Mouse (Mus musculus) heart, postnatal 10 days (tissue): Measurements from ENCODE around the gene Myo18b. TPM values are rescaled to one million over a fixed set of nuclear protein-coding genes. Genes with fewer than 3 reads are reported as not detected.
A peak's percentile ranks its signal among the peaks of the same experiment; 100 is the strongest.

Source experiments
- DNase-seq, 2 experiments: peaks; one replicate each; pipeline ENCODE4 v3.0.0; 2021
- intact Hi-C: fragments of 180-260 bp; cut with DNase I; formaldehyde crosslinking; loops from one replicate; pipeline ENCODE4 v1.15.1; 2025
- total RNA-seq, 2 experiments: library from RNA; stranded (reverse); gene quantifications; 2 replicates each; pipeline ENCODE4 v1.2.3; 2021

The Myo18b gene
- total RNA-seq, 2 experiments from 2014 or later, result 222 to 227 TPM

GRCm38 (mm10) chr5:112687100-112687818 lies 208.9 kb downstream of the Myo18b start:
- intact Hi-C loops, result no loop called here
- DNase-seq, result peak in 1 of 2 experiments; percentile 27

GRCm38 (mm10) chr5:112686309-112687099 lies 209.7 kb downstream of the Myo18b start:
- intact Hi-C loops, result no loop called here
- DNase-seq, result no peak

- intact Hi-C loops, result no loop called here
- no peak for DNase-seq
These were observed 216.9 kb downstream of the Myo18b start for GRCm38 (mm10) chr5:112679251-112679650.

DNA sequence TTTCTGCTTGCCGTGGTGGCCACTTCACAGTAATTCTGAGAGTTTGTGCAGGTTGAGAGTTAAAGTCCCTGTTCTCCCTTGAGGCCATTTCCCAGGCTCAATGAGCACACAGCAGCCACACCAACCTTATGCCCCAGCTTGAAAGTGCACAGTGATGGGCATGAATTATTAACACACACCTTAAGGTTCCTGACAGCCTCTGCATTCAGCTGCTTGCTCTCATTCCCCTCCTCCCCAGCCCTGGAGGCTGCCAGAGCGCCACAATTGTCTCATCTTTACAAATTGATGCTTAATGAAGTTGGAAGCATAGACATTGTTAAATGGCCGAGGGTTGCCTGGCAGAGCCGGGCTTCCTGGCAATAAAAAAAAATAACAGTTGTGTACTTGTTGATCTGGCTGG lies 218.0 kb downstream of the Myo18b start:
- intact Hi-C loops, result no loop called here
- no peak for DNase-seq

DNA sequence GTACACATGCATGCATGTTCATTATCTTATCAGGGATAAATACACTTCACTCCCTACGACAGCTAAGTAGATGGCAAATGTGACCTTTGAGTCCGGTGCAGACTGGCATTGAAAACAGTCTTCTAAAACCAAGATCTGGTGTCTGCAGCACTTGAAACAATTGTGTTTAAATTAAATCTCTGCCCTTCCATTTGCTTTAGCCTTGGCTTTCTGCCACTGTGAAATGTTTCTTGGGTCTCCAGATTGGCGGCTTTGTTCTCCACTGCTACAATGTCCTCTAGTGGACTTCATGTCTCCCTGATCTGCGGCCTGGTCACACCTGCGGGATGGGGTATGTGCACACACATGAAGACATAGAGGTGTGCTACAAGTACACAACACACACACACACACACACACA lies 221.4 kb downstream of the Myo18b start:
- intact Hi-C loops, result no loop called here
- DNase-seq, result no peak

DNA sequence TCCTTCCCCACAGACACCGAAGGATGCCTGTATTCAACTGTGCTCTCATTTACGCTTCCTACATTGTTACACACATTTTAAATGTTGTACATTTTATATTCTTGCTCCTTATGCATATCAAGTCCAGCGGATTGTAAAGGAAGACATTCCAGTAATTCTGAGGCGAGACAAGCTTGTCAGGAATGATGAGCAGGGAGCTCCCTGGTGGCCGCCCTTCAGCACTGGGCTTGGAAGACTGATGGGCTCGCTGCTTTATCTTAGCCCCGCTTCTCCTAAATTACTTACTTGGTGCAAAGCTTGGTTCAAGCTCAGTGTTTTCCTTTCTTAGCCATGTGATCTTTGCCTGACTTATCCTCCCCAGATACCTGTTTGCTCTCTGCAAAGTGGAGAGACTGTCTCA lies 223.7 kb downstream of the Myo18b start:
- no peak for DNase-seq
- intact Hi-C loops, result no loop called here

DNA sequence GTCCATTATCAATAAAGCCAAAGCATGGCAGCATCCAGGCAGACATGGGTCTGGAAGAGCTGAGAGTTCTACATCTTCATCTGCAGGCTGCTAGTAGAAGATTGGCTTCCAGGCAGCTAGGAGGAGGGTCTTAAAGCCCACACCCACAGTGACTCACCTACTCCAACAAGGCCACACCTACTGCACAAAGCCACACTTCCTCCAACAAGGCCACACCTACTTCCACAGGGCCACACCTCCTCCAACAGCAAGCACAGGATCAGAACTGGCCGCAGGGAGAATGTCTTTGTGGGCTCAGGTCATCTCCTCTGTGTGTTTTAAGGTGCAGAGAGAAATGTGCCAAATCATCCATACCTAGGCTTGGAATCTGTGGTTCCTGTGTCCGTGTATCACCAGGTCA lies 224.2 kb downstream of the Myo18b start:
- no peak for DNase-seq

GRCm38 (mm10) chr5:112667153-112667552 lies 229.0 kb downstream of the Myo18b start:
- DNase-seq, result no peak
- intact Hi-C loops, result no loop called here

More for the DNA sequence above, 224.2 kb downstream of the Myo18b start:
- intact Hi-C loops, result no loop called here

DNA sequence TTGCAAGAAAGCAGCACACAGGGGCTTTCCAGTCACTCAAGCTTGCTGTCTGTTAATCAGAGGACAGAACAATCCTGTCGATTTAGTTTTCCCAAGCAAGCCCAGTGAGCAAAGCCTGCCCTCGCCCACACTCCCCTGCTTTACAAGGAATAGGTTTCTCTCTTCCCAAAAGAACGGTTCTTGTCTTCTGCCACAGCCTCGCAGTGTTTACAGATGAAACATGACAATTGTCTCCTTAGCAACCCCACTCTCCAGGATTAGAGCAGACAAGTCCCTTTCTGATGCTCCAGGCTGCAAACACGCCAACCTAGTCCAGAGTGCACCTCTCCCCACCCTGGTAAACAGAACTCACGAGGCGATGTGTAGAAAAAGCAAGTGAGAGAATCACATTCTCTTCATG lies 230.5 kb downstream of the Myo18b start:
- intact Hi-C loops, result no loop called here
- DNase-seq, result no peak

GRCm38 (mm10) chr5:112663701-112664100 lies 232.5 kb downstream of the Myo18b start:
- DNase-seq, result no peak
- intact Hi-C loops, result no loop called here

- intact Hi-C loops, result no loop called here
- no peak for DNase-seq
These were observed 235.2 kb downstream of the Myo18b start for GRCm38 (mm10) chr5:112660924-112661431.

- DNase-seq, result no peak
- intact Hi-C loops, result no loop called here
These were observed 236.9 kb downstream of the Myo18b start for GRCm38 (mm10) chr5:112659295-112659694.

GRCm38 (mm10) chr5:112656811-112657210 lies 239.4 kb downstream of the Myo18b start:
- intact Hi-C loops, result no loop called here

GRCm38 (mm10) chr5:112655986-112656541 lies 240.1 kb downstream of the Myo18b start:
- no peak for DNase-seq
- intact Hi-C loops, result no loop called here

More at GRCm38 (mm10) chr5:112656811-112657210, 239.4 kb downstream of the Myo18b start:
- DNase-seq, result no peak

DNA sequence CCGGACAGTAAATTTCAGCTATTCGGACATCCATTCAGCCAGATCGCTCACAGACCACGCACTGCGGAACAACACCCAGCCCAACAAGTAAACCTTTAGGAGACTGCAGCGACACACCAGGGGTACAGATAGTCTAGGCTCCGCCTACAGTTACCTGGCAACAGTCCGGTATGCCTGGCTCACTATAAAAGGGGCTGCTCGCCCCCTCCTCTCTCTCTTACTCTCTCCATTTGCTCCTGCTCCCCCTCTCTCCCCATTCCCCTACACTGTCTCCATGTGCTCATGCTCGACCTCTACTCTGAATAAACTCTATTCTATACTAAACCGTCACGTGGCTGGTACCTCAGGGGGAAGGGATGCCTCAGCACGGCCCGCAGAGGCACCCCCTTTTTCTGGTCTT lies 240.6 kb downstream of the Myo18b start:
- no peak for DNase-seq
- intact Hi-C loops, result no loop called here

GRCm38 (mm10) chr5:112652036-112652435 lies 244.1 kb downstream of the Myo18b start:
- no peak for DNase-seq
- intact Hi-C loops, result no loop called here

GRCm38 (mm10) chr5:112649164-112649702 lies 246.9 kb downstream of the Myo18b start:
- intact Hi-C loops, result no loop called here
- no peak for DNase-seq

GRCm38 (mm10) chr5:112646871-112647270 lies 249.3 kb downstream of the Myo18b start:
- intact Hi-C loops, result no loop called here
- DNase-seq, result no peak

DNA sequence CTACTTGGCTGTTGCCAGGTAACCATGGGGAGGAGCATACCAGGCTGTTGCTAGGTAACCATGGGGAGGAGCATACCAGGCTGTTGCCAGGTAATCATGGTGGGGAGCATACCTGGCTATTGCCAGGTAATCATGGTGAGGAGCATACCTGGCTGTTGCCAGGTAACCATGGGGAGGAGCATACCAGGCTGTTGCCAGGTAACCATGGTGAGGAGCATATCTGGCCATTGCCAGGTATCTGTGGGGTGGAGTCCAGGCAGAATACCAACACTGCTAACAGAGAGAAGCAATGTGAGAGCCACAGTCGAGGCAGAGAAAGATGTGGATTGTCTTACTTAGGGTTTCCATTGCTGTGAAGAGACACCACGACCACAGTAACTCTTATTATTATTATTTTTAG lies 250.6 kb downstream of the Myo18b start:
- intact Hi-C loops, result no loop called here
- DNase-seq, result no peak

GRCm38 (mm10) chr5:112643533-112644272 lies 252.5 kb downstream of the Myo18b start:
- intact Hi-C loops, result no loop called here
- no peak for DNase-seq

GRCm38 (mm10) chr5:112642731-112643130 lies 253.4 kb downstream of the Myo18b start:
- DNase-seq, result peak in 1 of 2 experiments; percentile 28

More at GRCm38 (mm10) chr5:112642731-112643130, 253.4 kb downstream of the Myo18b start:
- intact Hi-C loops, result no loop called here
